In genomic region chr1:188708176-188708575, GRCm38 (mm10) we compare ENCODE assay signal across 10 mouse cellular contexts.
DNase-seq lines count a peak whose midpoint lies in the region; ATAC-seq and TF ChIP-seq lines count a peak whose summit lies in the region.
"Had no signal": no experiment of that assay in that cellular context is flagged by ENCODE, and none has a peak within 500 bp of the region (broad histone marks: within the 10 kb centered on the region; RNA-seq: fewer than 3 reads in every experiment).

No protein-coding gene starts in this region.

- no peaks in the 10 kb centered on the region for H3K27me3 ChIP-seq in intestine, postnatal 0 days (replicated peaks; ENCODE audit: control insufficient read depth, insufficient read depth, low read length)
- no peaks in the 10 kb centered on the region for H3K27me3 ChIP-seq in intestine, embryonic 16.5 days (replicated peaks; ENCODE audit: control insufficient read depth, insufficient read depth, low read length)
- H3K27me3 ChIP-seq in lung, embryonic 14.5 days (ENCODE audit: insufficient read depth, low read length) = no peaks in the 10 kb centered on the region
- H3K27me3 ChIP-seq: limb, embryonic 13.5 days had no signal

- TF ChIP-seq CTCF in intestine, postnatal 0 days (IDR thresholded peaks at IDR 0.05; ENCODE audit: low read depth) = 0 out of 2 replicates have a peak, but pooled peaks have one; percentile 38
- TF ChIP-seq CTCF in lung, embryonic 14.5 days (IDR thresholded peaks at IDR 0.05; ENCODE audit: low read depth) = peak; percentile 47

- no peaks in the 10 kb centered on the region for H3K9me3 ChIP-seq in intestine, postnatal 0 days (ENCODE audit: control insufficient read depth)
- H3K9me3 ChIP-seq in intestine, embryonic 16.5 days (ENCODE audit: control insufficient read depth, low read length) = no peaks in the 10 kb centered on the region
- H3K9me3 ChIP-seq in lung, embryonic 14.5 days (ENCODE audit: low read depth, low read length) = no peaks in the 10 kb centered on the region
- H3K9me3 ChIP-seq: limb, embryonic 13.5 days had no signal

- ATAC-seq in intestine, postnatal 0 days = no peak
- no peak for ATAC-seq in intestine, embryonic 16.5 days
- ATAC-seq in lung, embryonic 14.5 days (ENCODE audit: insufficient read depth) = no peak
- peak; percentile 37; the same call in 1 of the 2 replicates for ATAC-seq in granulocyte monocyte progenitor cell, adult 5-6 weeks (replicated peaks; ENCODE audit: poor library complexity, severe bottlenecking)

- no peak overlapping the region for H3K27ac ChIP-seq in intestine, postnatal 0 days (ENCODE audit: low read depth, low read length)
- H3K27ac ChIP-seq in intestine, embryonic 16.5 days (ENCODE audit: low read length) = no peak overlapping the region
- H3K27ac ChIP-seq in lung, embryonic 14.5 days (ENCODE audit: low read depth) = no peak overlapping the region
- H3K27ac ChIP-seq: limb, embryonic 13.5 days had no signal

- no peak overlapping the region for H3K4me3 ChIP-seq in intestine, postnatal 0 days (ENCODE audit: low read depth, low read length)
- no peak overlapping the region for H3K4me3 ChIP-seq in intestine, embryonic 16.5 days (ENCODE audit: low read length)
- H3K4me3 ChIP-seq in lung, embryonic 14.5 days (ENCODE audit: low read depth, low read length) = no peak overlapping the region
- H3K4me3 ChIP-seq: limb, embryonic 13.5 days had no signal

- no peak overlapping the region for H3K4me2 ChIP-seq in intestine, postnatal 0 days (replicated peaks; ENCODE audit: low read depth)
- H3K4me2 ChIP-seq in intestine, embryonic 16.5 days (ENCODE audit: low read depth, low read length) = no peak overlapping the region
- H3K4me2 ChIP-seq in lung, embryonic 14.5 days = no peak overlapping the region
- H3K4me2 ChIP-seq: limb, embryonic 13.5 days had no signal

- 85% methylated on average over 4 of the region's 4 CpGs for WGBS in intestine, postnatal 0 days
- WGBS in intestine, embryonic 16.5 days = 89% methylated on average over 4 of the region's 4 CpGs
- 83% methylated on average over 4 of the region's 4 CpGs for WGBS in lung, embryonic 14.5 days

- no peak overlapping the region for H3K9ac ChIP-seq in intestine, postnatal 0 days (ENCODE audit: low read depth, low read length)
- H3K9ac ChIP-seq in intestine, embryonic 16.5 days (ENCODE audit: low read depth, low read length) = no peak overlapping the region
- no peak overlapping the region for H3K9ac ChIP-seq in lung, embryonic 14.5 days
- H3K9ac ChIP-seq: limb, embryonic 13.5 days had no signal

- H3K36me3 ChIP-seq in intestine, postnatal 0 days (ENCODE audit: control insufficient read depth, insufficient read depth) = no peaks in the 10 kb centered on the region
- H3K36me3 ChIP-seq in intestine, embryonic 16.5 days (ENCODE audit: control insufficient read depth, insufficient read depth, low read length) = no peaks in the 10 kb centered on the region
- H3K36me3 ChIP-seq in lung, embryonic 14.5 days (ENCODE audit: insufficient read depth) = no peaks in the 10 kb centered on the region
- H3K36me3 ChIP-seq: G1E; limb, embryonic 13.5 days had no signal

- DNase-seq in lung, embryonic 14.5 days = no peak
- no peak for DNase-seq in lung, adult 18-20 months
- peak; percentile 60 for DNase-seq in R1 (ENCODE audit: low read depth, low spot score)
- no peak for DNase-seq in layer of hippocampus, adult 9-11 months
- DNase-seq: gastrocnemius, postnatal 25 days had no signal

- no peaks in the 10 kb centered on the region for H3K4me1 ChIP-seq in intestine, postnatal 0 days (replicated peaks; ENCODE audit: control insufficient read depth, insufficient read depth, low read length)
- no peaks in the 10 kb centered on the region for H3K4me1 ChIP-seq in intestine, embryonic 16.5 days (ENCODE audit: control insufficient read depth, insufficient read depth, low read length)
- H3K4me1 ChIP-seq in lung, embryonic 14.5 days (ENCODE audit: insufficient read depth) = no peaks in the 10 kb centered on the region
- H3K4me1 ChIP-seq: limb, embryonic 13.5 days had no signal
